ENCODE assay signal across 25 mouse cellular contexts in the genomic region with DNA sequence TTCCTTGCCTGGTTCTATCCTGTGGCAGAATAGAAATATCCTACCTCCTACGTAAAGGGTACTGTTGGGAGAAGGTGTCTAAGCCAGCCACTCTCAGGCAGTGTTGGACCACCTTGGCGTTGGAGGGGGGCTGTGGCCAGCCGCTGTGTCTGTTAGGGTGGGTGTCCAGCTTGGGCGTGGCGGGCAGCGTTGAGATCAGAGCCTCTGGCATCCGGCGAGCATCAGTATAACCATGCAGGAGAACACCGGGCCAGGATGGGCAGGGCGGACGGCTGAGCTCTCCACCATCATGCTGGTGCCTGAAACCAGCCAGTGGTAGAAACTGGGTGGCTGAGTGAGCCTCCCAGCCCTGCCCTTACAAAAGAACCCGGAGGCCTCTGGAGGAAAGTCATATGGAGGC.
"Had no signal": no experiment of that assay in that cellular context is flagged by ENCODE, and none has a peak within 500 bp of the region (broad histone marks: within the 10 kb centered on the region; RNA-seq: fewer than 3 reads in every experiment).

No protein-coding gene starts in this region.

- H3K4me3 ChIP-seq: heart, embryonic 13.5 days; heart, embryonic 15.5 days; hindbrain, embryonic 13.5 days; hindbrain, embryonic 15.5 days; kidney, embryonic 15.5 days; limb, embryonic 13.5 days; limb, embryonic 15.5 days; liver, embryonic 12.5 days had no signal

- H3K27ac ChIP-seq: heart, embryonic 13.5 days; heart, embryonic 15.5 days; hindbrain, embryonic 13.5 days; hindbrain, embryonic 15.5 days; hindbrain, postnatal 0 days; kidney, embryonic 15.5 days; kidney, postnatal 0 days; limb, embryonic 13.5 days; limb, embryonic 15.5 days; liver, embryonic 12.5 days; liver, embryonic 14.5 days had no signal

- DNase-seq: gastrocnemius, postnatal 14 days; gastrocnemius, postnatal 36 days; heart, adult 18-20 months; heart, postnatal 14 days; heart, postnatal 36 days; kidney, adult 11 months; kidney, adult 2 months; kidney, adult 9 months; kidney, postnatal 14 days; kidney, postnatal 36 days; layer of hippocampus, postnatal 36 days; left cerebral cortex, postnatal 4 days had no signal

- H3K4me1 ChIP-seq: heart, embryonic 13.5 days; heart, embryonic 15.5 days; limb, embryonic 15.5 days had no signal

- H3K9me3 ChIP-seq: heart, embryonic 13.5 days; heart, embryonic 15.5 days; hindbrain, embryonic 13.5 days; hindbrain, embryonic 15.5 days; kidney, embryonic 15.5 days; limb, embryonic 13.5 days; limb, embryonic 15.5 days; liver, embryonic 12.5 days had no signal

- H3K4me2 ChIP-seq: heart, embryonic 11.5 days; heart, embryonic 13.5 days; heart, embryonic 15.5 days; hindbrain, embryonic 13.5 days; hindbrain, embryonic 15.5 days; kidney, embryonic 15.5 days; limb, embryonic 13.5 days; limb, embryonic 15.5 days; liver, embryonic 12.5 days had no signal

- ATAC-seq: hindbrain, postnatal 0 days; intestine, embryonic 16.5 days; liver, embryonic 12.5 days had no signal

- H3K27me3 ChIP-seq: hindbrain, embryonic 13.5 days; hindbrain, embryonic 15.5 days; kidney, embryonic 15.5 days; limb, embryonic 13.5 days; limb, embryonic 15.5 days had no signal

- H3K9ac ChIP-seq: heart, embryonic 13.5 days; heart, embryonic 15.5 days; hindbrain, embryonic 13.5 days; hindbrain, embryonic 15.5 days; kidney, embryonic 15.5 days; limb, embryonic 13.5 days; limb, embryonic 15.5 days; liver, embryonic 12.5 days; liver, embryonic 14.5 days had no signal

- H3K36me3 ChIP-seq: heart, embryonic 13.5 days; heart, embryonic 15.5 days; kidney, embryonic 15.5 days; limb, embryonic 13.5 days; limb, embryonic 15.5 days; liver, embryonic 12.5 days had no signal
